Mouse (Mus musculus) thymus, adult 2 months (tissue): ENCODE data around the gene Srgap1. TPM values are rescaled to one million over a fixed set of nuclear protein-coding genes. Genes with fewer than 3 reads are reported as not detected.

ENCODE experiments used
- DNase-seq: peaks from one replicate; pipeline ENCODE4 v3.0.0; 2021
- H3K27ac ChIP-seq: fragments of 200-500 bp; 2 replicates; pipeline ENCODE4 v1.5.1; 2012; ENCODE audit warnings: low read length, control low read depth; ENCODE audit not compliant: control insufficient read depth, insufficient read depth
- H3K27me3 ChIP-seq: fragments of 200-500 bp; 2 replicates; pipeline ENCODE4 v1.6.1; 2012; ENCODE audit warnings: mild to moderate bottlenecking, low read length, moderate library complexity, mixed read lengths; ENCODE audit not compliant: control insufficient read depth, insufficient read depth
- H3K36me3 ChIP-seq: fragments of 200-500 bp; 2 replicates; pipeline ENCODE4 v1.6.1; 2012; ENCODE audit warnings: mild to moderate bottlenecking, low read length, moderate library complexity; ENCODE audit not compliant: control insufficient read depth, insufficient read depth
- H3K4me1 ChIP-seq: fragments of 200-500 bp; replicated peaks from 2 replicates; pipeline ENCODE4 v1.6.1; 2012; ENCODE audit warnings: low read length; ENCODE audit not compliant: control insufficient read depth, insufficient read depth
- H3K4me3 ChIP-seq: fragments of 200-500 bp; 2 replicates; pipeline ENCODE4 v1.5.1; 2012; ENCODE audit warnings: mild to moderate bottlenecking, low read length, control low read depth, moderate library complexity; ENCODE audit not compliant: control insufficient read depth, insufficient read depth
- CTCF ChIP-seq: fragments of 200-500 bp; IDR thresholded peaks from 2 replicates; pipeline ENCODE4 v1.5.1; 2012; ENCODE audit warnings: mild to moderate bottlenecking, control low read depth, low read length, moderate library complexity, borderline replicate concordance; ENCODE audit not compliant: control insufficient read depth, poor library complexity, insufficient read depth; ENCODE audit errors: extremely low read depth
- POLR2A ChIP-seq: fragments of 200-500 bp; IDR thresholded peaks from 2 replicates; pipeline ENCODE4 v1.6.1; 2012; ENCODE audit warnings: mild to moderate bottlenecking, low read length, control low read depth, moderate library complexity; ENCODE audit not compliant: control insufficient read depth, poor library complexity, insufficient read depth; ENCODE audit errors: extremely low read depth
- WGBS: fragments of 180-500 bp; shearing (Covaris S2); methylation state at CpG from one replicate; pipeline ENCODE4 v1.1.7; 2018; 5-methylcytosine and 5-hydroxymethylcytosine counted together
- polyA plus RNA-seq: library from polyadenylated mRNA; depleted of rRNA; stranded (reverse); fragments of >200 nt; gene quantifications from 2 replicates; pipeline ENCODE4 v1.2.3, GENCODE M21; 2012

The Srgap1 gene
- polyA plus RNA-seq, 1 experiment: 1.0 TPM

GRCm38 (mm10) chr10:122051831-122052230, 4.7 kb upstream of the Srgap1 start:
- 17% methylated on average over 6 of the region's 6 CpGs for WGBS

GRCm38 (mm10) chr10:122047727-122048365, 731 bp upstream of the Srgap1 start:
- Histone ChIP-seq H3K27me3 (peaks cover 11% of the 10 kb centered on the region; the same call in 1 of the 2 replicates), H3K27ac (no peak overlapping the region), H3K36me3 (no peaks in the 10 kb centered on the region), H3K4me3 (peak overlapping the region; percentile 40), H3K4me1 (peaks cover 6% of the 10 kb centered on the region; the same call in 1 of the 2 replicates)
- peak; percentile 83 for DNase-seq
- TF ChIP-seq POLR2A: no peak
- peak; percentile 96 for TF ChIP-seq CTCF
- WGBS: 17% methylated on average over 44 of the region's 44 CpGs

More at GRCm38 (mm10) chr10:122051831-122052230, 4.7 kb upstream of the Srgap1 start:
- DNase-seq: peak; percentile 85
- Histone ChIP-seq H3K36me3 (no peaks in the 10 kb centered on the region), H3K27ac (no peak overlapping the region), H3K27me3 (peaks cover 7% of the 10 kb centered on the region; the same call in 1 of the 2 replicates), H3K4me3 (no peak overlapping the region), H3K4me1 (peaks cover 4% of the 10 kb centered on the region; the same call in 1 of the 2 replicates)
- TF ChIP-seq POLR2A (no peak), CTCF (peak; percentile 95)

- WGBS: 24% methylated on average over 13 of the region's 13 CpGs
- Histone ChIP-seq H3K36me3 (no peaks in the 10 kb centered on the region), H3K4me3 (peak overlapping the region; percentile 40), H3K27ac (no peak overlapping the region), H3K4me1 (peaks cover 6% of the 10 kb centered on the region; the same call in 1 of the 2 replicates), H3K27me3 (peaks cover 11% of the 10 kb centered on the region; the same call in 1 of the 2 replicates)
- DNase-seq: no peak
- TF ChIP-seq CTCF (no peak), POLR2A (no peak)
Measured at GRCm38 (mm10) chr10:122046511-122046903, 608 bp downstream of the Srgap1 start.

GRCm38 (mm10) chr10:122045946-122046345, 1.2 kb downstream of the Srgap1 start:
- Histone ChIP-seq H3K4me3 (no peak overlapping the region), H3K36me3 (no peaks in the 10 kb centered on the region), H3K27me3 (peaks cover 11% of the 10 kb centered on the region; the same call in 1 of the 2 replicates), H3K27ac (no peak overlapping the region), H3K4me1 (peaks cover 6% of the 10 kb centered on the region; the same call in 1 of the 2 replicates)
- DNase-seq: no peak
- no peak for TF ChIP-seq POLR2A
- no peak for TF ChIP-seq CTCF
- 77% methylated on average over 9 of the region's 9 CpGs for WGBS

GRCm38 (mm10) chr10:122044926-122045325, 2.2 kb downstream of the Srgap1 start:
- TF ChIP-seq CTCF (no peak), POLR2A (no peak)
- Histone ChIP-seq H3K27ac (no peak overlapping the region), H3K4me1 (peaks cover 6% of the 10 kb centered on the region; the same call in 1 of the 2 replicates), H3K4me3 (no peak overlapping the region), H3K27me3 (peaks cover 11% of the 10 kb centered on the region; the same call in 1 of the 2 replicates), H3K36me3 (no peaks in the 10 kb centered on the region)
- 96% methylated on average over 4 of the region's 4 CpGs for WGBS
- no peak for DNase-seq

GRCm38 (mm10) chr10:122040372-122040771, 6.7 kb downstream of the Srgap1 start:
- Histone ChIP-seq H3K36me3 (no peaks in the 10 kb centered on the region), H3K27me3 (no peaks in the 10 kb centered on the region; the same call in 1 of the 2 replicates), H3K4me3 (no peak overlapping the region), H3K27ac (no peak overlapping the region), H3K4me1 (no peaks in the 10 kb centered on the region)
- WGBS: 56% methylated on average over 4 of the region's 4 CpGs
- DNase-seq: peak; percentile 28
- peak; percentile 55; the same call in 1 of the 2 replicates for TF ChIP-seq CTCF
- no peak for TF ChIP-seq POLR2A
